Mouse (Mus musculus): ENCODE measurements around the gene Mical2.

Mical2 gene

DNA sequence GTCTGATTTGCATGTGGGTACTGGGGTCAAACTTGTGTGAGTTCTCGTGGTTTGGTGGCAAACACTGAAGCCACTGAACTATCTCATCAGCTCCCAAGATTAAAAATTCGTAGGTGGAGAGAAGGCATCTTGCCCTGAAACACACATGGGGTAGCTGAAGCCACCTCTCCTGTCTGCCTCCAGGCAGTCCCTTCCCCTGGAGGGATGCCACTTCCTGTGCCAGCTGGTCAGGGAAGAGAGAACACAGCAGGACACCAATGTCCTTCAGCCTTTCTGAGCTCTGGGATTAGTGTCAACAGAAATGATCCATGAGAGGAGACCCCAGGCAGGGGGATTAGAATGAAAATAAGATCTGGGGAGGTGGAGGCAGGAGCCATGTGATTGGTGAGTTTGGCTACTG is 18.4 kb downstream of the Mical2 start:
- DNase-seq, result peak; percentile 84

GRCm38 (mm10) chr7:112244683-112245082 is 19.0 kb downstream of the Mical2 start:
- no peak for DNase-seq

DNA sequence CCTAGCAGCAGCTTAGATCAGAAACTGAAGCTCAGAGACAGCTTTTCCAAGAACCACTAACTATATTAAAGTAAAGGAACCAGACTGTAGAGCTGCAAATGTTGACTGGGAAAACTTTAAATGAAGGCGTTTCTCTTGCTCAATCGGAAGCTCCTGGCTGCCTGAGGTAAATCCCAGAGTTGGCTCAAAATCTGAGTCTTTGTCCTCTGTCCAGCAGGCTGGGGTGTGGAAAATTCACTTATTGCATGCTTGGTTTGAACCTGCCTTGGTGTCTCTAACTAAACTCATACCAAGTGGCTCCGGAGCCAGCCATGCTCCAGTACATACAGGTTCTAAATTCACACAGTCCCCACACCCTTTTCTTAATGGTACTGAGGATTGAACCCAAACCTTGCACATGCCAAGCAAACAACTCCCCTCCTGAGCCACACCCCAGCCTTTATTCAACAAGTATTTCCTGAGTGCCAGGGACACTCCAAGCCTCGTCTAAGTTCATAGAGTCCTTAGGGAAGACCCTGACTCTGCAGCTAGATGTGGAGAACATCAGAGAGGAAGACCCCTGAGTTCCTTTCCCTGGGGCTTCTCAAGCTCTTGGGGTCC is 20.3 kb downstream of the Mical2 start:
- no peak for DNase-seq

- no peak for DNase-seq
Measured at GRCm38 (mm10) chr7:112246442-112246841, 20.8 kb downstream of the Mical2 start.

- DNase-seq, result no peak
Measured at GRCm38 (mm10) chr7:112247890-112248289, 22.2 kb downstream of the Mical2 start.

GRCm38 (mm10) chr7:112249476-112249875 is 23.8 kb downstream of the Mical2 start:
- no peak for DNase-seq

DNA sequence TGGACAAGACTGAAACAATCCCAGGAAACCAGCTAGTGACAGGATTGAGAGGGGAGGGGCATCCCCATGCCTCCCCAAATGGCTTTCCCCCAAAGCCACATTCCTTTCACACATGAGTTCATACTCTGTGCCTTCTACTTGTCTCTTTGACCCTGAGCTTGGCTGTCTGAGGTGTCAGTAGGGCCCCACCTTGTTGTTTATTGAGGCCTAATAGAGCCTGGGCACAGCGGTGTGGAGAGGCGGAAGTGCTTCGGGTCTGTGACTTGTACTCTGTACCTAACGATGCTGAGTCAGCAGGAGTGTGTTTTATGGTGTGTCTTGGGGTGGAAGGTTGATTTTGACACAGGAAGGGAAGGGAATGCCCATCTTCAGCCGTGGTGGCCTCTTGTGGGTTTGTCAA is 26.4 kb downstream of the Mical2 start:
- no peak for DNase-seq

DNA sequence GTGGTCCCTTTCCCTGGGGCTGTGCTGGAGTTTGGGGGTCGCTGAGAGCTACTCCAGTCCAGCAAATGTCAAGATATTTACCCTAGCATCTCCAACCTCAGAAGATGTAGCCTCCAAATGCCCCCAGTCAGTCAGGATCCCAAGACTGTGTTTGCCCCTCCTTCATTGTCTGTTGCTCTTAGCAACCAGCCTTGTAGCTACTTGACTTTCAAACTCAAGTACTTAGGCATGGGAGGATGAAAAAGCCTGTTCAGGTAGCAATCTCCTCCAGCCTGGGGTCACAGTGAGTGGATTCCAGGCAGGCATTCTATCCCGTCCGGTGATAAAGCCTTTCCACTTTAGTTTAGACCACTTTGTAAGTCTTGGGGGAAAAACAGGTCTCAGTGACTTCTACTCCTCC is 28.6 kb downstream of the Mical2 start:
- DNase-seq, result no peak

DNA sequence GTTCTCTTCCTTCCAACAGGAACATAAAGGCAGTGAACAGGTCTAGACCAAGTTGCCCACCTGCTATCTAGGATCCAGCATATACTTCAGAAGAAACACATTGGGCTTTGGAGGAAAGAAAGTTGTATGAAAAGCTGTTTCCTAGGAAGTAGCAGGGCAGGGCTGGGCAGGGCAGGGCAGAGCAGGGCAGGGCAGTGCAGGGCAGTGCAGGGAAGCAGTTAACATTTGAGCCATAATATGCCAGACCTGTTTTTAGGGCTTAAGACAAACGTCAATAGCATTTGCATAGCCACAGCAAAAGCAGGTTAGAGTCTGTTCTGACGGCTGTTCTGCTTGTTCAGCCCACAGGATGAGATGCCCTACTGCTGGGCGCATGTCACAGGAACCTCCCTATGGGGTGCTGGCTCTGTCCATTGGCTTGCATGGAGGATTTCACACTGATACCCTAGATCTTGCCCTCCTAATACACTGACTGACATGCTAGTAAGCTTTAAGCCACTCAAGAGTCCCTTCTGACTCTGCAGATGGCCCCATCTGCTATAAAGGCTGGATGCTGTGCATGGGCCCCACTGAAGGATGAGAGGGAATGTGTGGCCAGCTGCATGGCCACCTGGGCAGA is 29.7 kb downstream of the Mical2 start:
- DNase-seq, result no peak

DNA sequence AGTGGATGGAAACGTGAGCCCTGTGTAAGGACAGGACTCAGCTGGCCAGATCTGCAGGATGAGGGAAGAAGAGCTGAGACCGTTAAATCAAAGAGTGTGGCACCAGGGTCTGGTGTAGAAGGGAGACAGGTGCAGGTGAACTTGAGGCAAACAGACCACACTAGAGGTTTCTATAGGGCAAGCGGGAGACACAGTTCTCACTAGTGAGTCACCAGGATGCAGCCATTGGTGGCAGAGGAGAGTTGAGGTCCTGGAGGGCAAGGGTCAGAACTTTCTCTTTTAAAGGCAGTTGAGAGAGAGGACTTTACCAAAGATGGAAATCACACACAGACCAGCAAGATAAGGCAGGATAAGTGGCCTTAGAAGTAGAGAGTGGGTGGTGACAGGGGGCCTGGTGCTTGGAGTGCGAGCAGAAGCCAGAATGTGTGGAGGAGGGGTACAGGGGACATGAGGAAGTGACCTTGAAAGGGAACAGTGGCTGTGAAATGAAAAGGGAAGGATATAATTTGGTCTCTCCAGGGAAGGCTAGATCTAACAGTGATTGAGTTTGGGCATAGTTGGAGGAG is 32.8 kb downstream of the Mical2 start:
- DNase-seq, result no peak

- no peak for DNase-seq
Measured at GRCm38 (mm10) chr7:112259286-112259685, 33.6 kb downstream of the Mical2 start.

GRCm38 (mm10) chr7:112261121-112261520 is 35.5 kb downstream of the Mical2 start:
- no peak for DNase-seq

DNA sequence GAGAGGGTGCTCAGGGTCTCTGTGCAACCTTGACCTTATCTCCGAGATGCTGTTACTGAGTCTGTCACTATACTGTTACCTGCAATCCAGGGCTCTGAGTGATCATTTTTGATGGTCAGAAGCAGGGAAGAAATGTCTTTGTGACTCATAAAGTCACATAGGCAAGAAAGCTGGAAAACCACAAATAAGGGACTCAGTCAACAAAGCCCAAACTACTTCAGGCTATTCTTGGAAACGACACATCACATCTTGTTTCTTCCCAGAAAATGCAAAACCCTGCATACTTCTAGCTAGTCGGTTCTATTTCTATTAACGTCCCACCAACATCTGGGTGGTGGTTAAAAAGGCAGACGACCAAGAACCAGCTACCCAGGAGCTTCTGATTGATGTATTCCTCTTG is 41.6 kb downstream of the Mical2 start:
- no peak for DNase-seq

GRCm38 (mm10) chr7:112268761-112269425 is 43.2 kb downstream of the Mical2 start:
- no peak for DNase-seq

GRCm38 (mm10) chr7:112270870-112271269 is 45.2 kb downstream of the Mical2 start:
- DNase-seq, result peak; percentile 83

- DNase-seq, result no peak
Measured at GRCm38 (mm10) chr7:112271627-112272026, 46.0 kb downstream of the Mical2 start.

- DNase-seq, result no peak
Measured at GRCm38 (mm10) chr7:112272692-112273091, 47.0 kb downstream of the Mical2 start.

- DNase-seq, result no peak
Measured at GRCm38 (mm10) chr7:112273451-112273850, 47.8 kb downstream of the Mical2 start.

- no peak for DNase-seq
Measured at GRCm38 (mm10) chr7:112274611-112275010, 49.0 kb downstream of the Mical2 start.

- DNase-seq, result no peak
Measured at GRCm38 (mm10) chr7:112275093-112275492, 49.4 kb downstream of the Mical2 start.

GRCm38 (mm10) chr7:112275883-112276282 is 50.2 kb downstream of the Mical2 start:
- DNase-seq, result no peak

- no peak for DNase-seq
Measured at GRCm38 (mm10) chr7:112276823-112277222, 51.2 kb downstream of the Mical2 start.

GRCm38 (mm10) chr7:112278648-112279047 is 53.0 kb downstream of the Mical2 start:
- no peak for DNase-seq

DNA sequence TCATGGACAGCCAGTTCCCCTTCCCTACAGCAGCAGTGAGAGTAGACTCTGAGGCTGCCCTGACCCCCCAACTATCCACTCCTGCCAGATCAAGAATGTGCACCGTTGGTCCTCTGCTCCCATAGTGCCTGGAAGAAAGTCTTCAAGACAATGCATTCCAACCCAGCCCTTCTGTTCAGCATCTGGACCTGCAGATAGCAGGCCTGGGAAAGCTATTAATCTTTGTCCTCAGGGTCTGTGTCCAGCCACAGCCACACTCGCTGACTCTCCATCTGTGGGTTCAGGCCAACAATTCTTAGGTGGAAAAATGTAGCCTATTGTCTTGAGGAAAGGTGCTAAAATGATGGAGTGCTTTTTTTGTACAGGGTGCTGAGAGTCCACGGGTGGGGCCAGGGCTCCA is 54.8 kb downstream of the Mical2 start:
- no peak for DNase-seq
